Mouse (Mus musculus): Measurements from ENCODE around the gene Nr1h2.

- TF ChIP-seq CTCF (IDR thresholded peaks at IDR 0.05; ENCODE audit: low read depth, low read length): no peak
- TF ChIP-seq EP300 (IDR thresholded peaks at IDR 0.05; ENCODE audit: insufficient read depth, low read depth, low read length): no peak
- no peak for TF ChIP-seq POLR2A (IDR thresholded peaks at IDR 0.05; ENCODE audit: insufficient read depth, low read length)
Measured at GRCm38 (mm10) chr7:44551731-44552130, 2.0 kb downstream of the Nr1h2 start.

Data from ES-Bruce4 (cell line).